Mouse (Mus musculus): ENCODE results near the gene Phactr2.

GRCm38 (mm10) chr10:13502371-13502770, 28.2 kb upstream of the Phactr2 start:
- TF ChIP-seq CTCF (conservative IDR thresholded peaks at IDR 0.05; ENCODE audit: insufficient read depth, insufficient read length, low read depth, low read length) = no peak
- TF ChIP-seq POLR2A (IDR thresholded peaks at IDR 0.05; ENCODE audit: low read depth, low read length) = no peak

Measured in kidney, adult 2 months (tissue).